Mouse (Mus musculus) lung, postnatal 25 days (tissue): ENCODE results near the gene Nans.

ENCODE experiments used
- DNase-seq: peaks from one replicate; pipeline ENCODE4 v3.0.0; 2022; ENCODE audit warnings: low spot score

The Nans gene

GRCm38 (mm10) chr4:46489028-46489925 is at the start of gene Nans:
Nans (plus strand) TSS chr4:46489248.
- DNase-seq = peak; percentile 97

- DNase-seq = no peak
These were observed 46.5 kb upstream of the Nans start for GRCm38 (mm10) chr4:46442501-46442900.

- DNase-seq = no peak
These were observed 43.7 kb upstream of the Nans start for GRCm38 (mm10) chr4:46445237-46445945.

GRCm38 (mm10) chr4:46447461-46447860 is 41.6 kb upstream of the Nans start:
- DNase-seq = no peak

GRCm38 (mm10) chr4:46448886-46449285 is 40.2 kb upstream of the Nans start:
- no peak for DNase-seq

GRCm38 (mm10) chr4:46450020-46450518 is 39.0 kb upstream of the Nans start:
- no peak for DNase-seq

- DNase-seq = peak; percentile 93
These were observed 38.4 kb upstream of the Nans start, which contains the start of gene Anp32b for GRCm38 (mm10) chr4:46450519-46451131. Anp32b (plus strand) TSS chr4:46450902.

- DNase-seq = peak; percentile 53
These were observed 37.7 kb upstream of the Nans start for GRCm38 (mm10) chr4:46451240-46451757.

GRCm38 (mm10) chr4:46451758-46452480 is 37.1 kb upstream of the Nans start:
- DNase-seq = peak; percentile 73

GRCm38 (mm10) chr4:46452481-46452850 is 36.6 kb upstream of the Nans start:
- DNase-seq = peak; percentile 68

GRCm38 (mm10) chr4:46452855-46453719 is 36.0 kb upstream of the Nans start:
- no peak for DNase-seq

- DNase-seq = no peak
These were observed 34.8 kb upstream of the Nans start for GRCm38 (mm10) chr4:46454097-46454864.

- no peak for DNase-seq
These were observed 32.3 kb upstream of the Nans start for GRCm38 (mm10) chr4:46456762-46457161.

GRCm38 (mm10) chr4:46457186-46457585 is 31.9 kb upstream of the Nans start:
- no peak for DNase-seq

GRCm38 (mm10) chr4:46458411-46458810 is 30.6 kb upstream of the Nans start:
- DNase-seq = no peak

GRCm38 (mm10) chr4:46463130-46463830 is 25.8 kb upstream of the Nans start:
- DNase-seq = no peak

GRCm38 (mm10) chr4:46465740-46466139 is 23.3 kb upstream of the Nans start:
- DNase-seq = no peak

- DNase-seq = no peak
These were observed 13.9 kb upstream of the Nans start for GRCm38 (mm10) chr4:46475101-46475500.

- no peak for DNase-seq
These were observed 10.0 kb upstream of the Nans start for GRCm38 (mm10) chr4:46479081-46479480.
